Mouse (Mus musculus): ENCODE measurements around the gene Ppp1r27.

- no peak for TF ChIP-seq POLR2A (IDR thresholded peaks at IDR 0.05; ENCODE audit: borderline replicate concordance, extremely low read depth, low read depth, low read length)
- no peak for TF ChIP-seq CTCF (IDR thresholded peaks at IDR 0.05; ENCODE audit: insufficient read depth, low read length)
Measured at GRCm38 (mm10) chr11:120575046-120575445, 24.1 kb upstream of the Ppp1r27 start.

All from lung, adult 2 months (tissue).